Mouse (Mus musculus): Measurements from ENCODE around the gene Wdhd1. TPM values are rescaled to one million over a fixed set of nuclear protein-coding genes. Genes with fewer than 3 reads are reported as not detected.

The Wdhd1 gene
- total and polyA plus RNA-seq, 3 experiments, result 51.6 to 91.5 TPM; not detected in 1

DNA sequence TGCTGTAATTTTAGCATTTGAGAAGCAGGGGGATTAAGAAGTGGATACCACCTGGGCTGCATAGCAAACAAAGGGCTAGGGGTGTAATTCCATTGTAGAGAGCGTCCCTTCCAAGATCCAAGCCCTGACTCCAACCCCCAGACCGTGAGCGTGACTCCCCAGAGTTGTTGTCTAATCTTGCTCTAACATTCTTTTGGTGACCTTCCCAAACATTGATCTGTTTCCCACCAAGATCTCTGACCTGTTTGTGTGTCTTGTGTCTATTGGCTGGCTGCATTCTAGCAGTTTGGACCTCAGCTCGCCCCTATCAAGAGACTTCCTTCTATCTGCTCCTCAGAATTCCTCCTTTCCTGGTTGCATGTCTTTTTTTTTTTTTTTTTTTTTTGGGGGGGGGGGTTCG is 10.4 kb upstream of the Wdhd1 start:
- H3K9me3 ChIP-seq (replicated peaks; ENCODE audit: insufficient read depth, low read length), result no peaks in the 10 kb centered on the region
- TF ChIP-seq MAZ (IDR thresholded peaks at IDR 0.05; ENCODE audit: low read depth, low read length) (no peak), TCF12 (IDR thresholded peaks at IDR 0.05; ENCODE audit: low read depth, low read length) (no peak), ZMIZ1 (IDR thresholded peaks at IDR 0.05; ENCODE audit: low read depth, low read length) (no peak), POLR2A (IDR thresholded peaks at IDR 0.05; ENCODE audit: control insufficient read depth in 1 of 2, insufficient read depth in 1 of 2, low read depth in 1 of 2, low read length in 2 of 2, poor library complexity in 1 of 2) (no peak), MAFK (IDR thresholded peaks at IDR 0.05; ENCODE audit: borderline replicate concordance, low read depth, low read length) (no peak), JUND (IDR thresholded peaks at IDR 0.05; ENCODE audit: low read depth, low read length) (no peak), CTCF (IDR thresholded peaks at IDR 0.05 in 2 of 3, conservative IDR thresholded peaks at IDR 0.05 in 1 of 3; ENCODE audit: control insufficient read depth in 1 of 3, insufficient read depth in 1 of 3, low read depth in 2 of 3, low read length in 3 of 3, poor library complexity in 1 of 3, severe bottlenecking in 1 of 3) (no peak), HCFC1 (IDR thresholded peaks at IDR 0.05; ENCODE audit: low read depth, low read length) (no peak), POLR2AphosphoS5 (IDR thresholded peaks at IDR 0.05; ENCODE audit: borderline replicate concordance, low read depth, low read length) (no peak), TBP (IDR thresholded peaks at IDR 0.05; ENCODE audit: low read depth, low read length) (no peak), TAL1 (IDR thresholded peaks at IDR 0.05; ENCODE audit: low read length) (no peak), RCOR1 (IDR thresholded peaks at IDR 0.05; ENCODE audit: low read depth, low read length) (no peak)
- H3K4me3 ChIP-seq (ENCODE audit: control insufficient read depth in 1 of 2, insufficient read depth in 1 of 2, low read depth in 2 of 2, low read length in 2 of 2), result no peak overlapping the region
- H3K36me3 ChIP-seq (ENCODE audit: control insufficient read depth in 1 of 2, insufficient read depth in 2 of 2, low read length in 2 of 2), result peaks cover 4 to 33% of the 10 kb centered on the region in 2 experiments; a peak in 3 of 4 replicates
- no peaks in the 10 kb centered on the region for H3K27me3 ChIP-seq (ENCODE audit: control insufficient read depth in 1 of 2, insufficient read depth in 2 of 2, low read length in 2 of 2)
- no peak overlapping the region for H3K9ac ChIP-seq (ENCODE audit: control insufficient read depth, low read depth, low read length, poor library complexity, severe bottlenecking)
- no peak overlapping the region for H3K27ac ChIP-seq (ENCODE audit: control insufficient read depth, low read depth, low read length)
- H3K79me2 ChIP-seq (ENCODE audit: control insufficient read depth, insufficient read depth, low read length, poor library complexity), result peaks cover 26% of the 10 kb centered on the region
- peaks cover 10 to 22% of the 10 kb centered on the region in 2 experiments for H3K4me1 ChIP-seq (ENCODE audit: control insufficient read depth in 1 of 2, insufficient read depth in 2 of 2, low read length in 2 of 2)
- no peak for DNase-seq (ENCODE audit: low read depth, low spot score)

DNA sequence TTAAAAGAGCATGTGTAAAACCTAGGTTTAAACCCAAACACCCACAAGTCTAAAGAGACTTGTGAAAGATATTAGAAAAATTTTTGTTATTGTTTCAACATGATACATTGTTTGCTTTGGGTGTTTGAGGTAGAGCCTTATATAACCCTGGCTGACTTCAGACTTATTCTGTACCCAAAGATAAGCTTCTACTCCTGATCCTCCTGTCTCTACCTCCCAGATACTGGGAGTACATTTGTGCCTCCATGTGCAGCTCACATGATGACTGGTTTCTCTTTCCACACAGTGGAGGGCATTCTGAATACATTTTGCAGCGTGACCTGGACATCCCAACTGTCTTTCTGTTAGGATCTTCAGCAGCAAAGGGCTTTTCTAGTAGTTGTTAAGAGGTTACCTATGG is 9.6 kb upstream of the Wdhd1 start:
- H3K4me1 ChIP-seq (ENCODE audit: control insufficient read depth in 1 of 2, insufficient read depth in 2 of 2, low read length in 2 of 2), result peaks cover 10 to 22% of the 10 kb centered on the region in 2 experiments
- no peaks in the 10 kb centered on the region for H3K27me3 ChIP-seq (ENCODE audit: control insufficient read depth in 1 of 2, insufficient read depth in 2 of 2, low read length in 2 of 2)
- DNase-seq (ENCODE audit: low read depth, low spot score), result peak; percentile 21
- no peak overlapping the region for H3K4me3 ChIP-seq (ENCODE audit: control insufficient read depth in 1 of 2, insufficient read depth in 1 of 2, low read depth in 2 of 2, low read length in 2 of 2)
- no peak overlapping the region for H3K27ac ChIP-seq (ENCODE audit: control insufficient read depth, low read depth, low read length)
- H3K36me3 ChIP-seq (ENCODE audit: control insufficient read depth in 1 of 2, insufficient read depth in 2 of 2, low read length in 2 of 2), result peaks cover 4 to 35% of the 10 kb centered on the region in 2 experiments; a peak in 3 of 4 replicates
- TF ChIP-seq MAFK (IDR thresholded peaks at IDR 0.05; ENCODE audit: borderline replicate concordance, low read depth, low read length), result no peak
- TF ChIP-seq TAL1 (IDR thresholded peaks at IDR 0.05; ENCODE audit: low read length), result peak; percentile 20; the same call in 1 of the 2 replicates
- peak; percentile 28; the same call in 1 of the 2 replicates for TF ChIP-seq MXI1 (IDR thresholded peaks at IDR 0.05; ENCODE audit: low read depth, low read length)
- H3K79me2 ChIP-seq (ENCODE audit: control insufficient read depth, insufficient read depth, low read length, poor library complexity), result peaks cover 30% of the 10 kb centered on the region
- no peaks in the 10 kb centered on the region for H3K9me3 ChIP-seq (replicated peaks; ENCODE audit: insufficient read depth, low read length)
- no peak overlapping the region for H3K9ac ChIP-seq (ENCODE audit: control insufficient read depth, low read depth, low read length, poor library complexity, severe bottlenecking)

DNA sequence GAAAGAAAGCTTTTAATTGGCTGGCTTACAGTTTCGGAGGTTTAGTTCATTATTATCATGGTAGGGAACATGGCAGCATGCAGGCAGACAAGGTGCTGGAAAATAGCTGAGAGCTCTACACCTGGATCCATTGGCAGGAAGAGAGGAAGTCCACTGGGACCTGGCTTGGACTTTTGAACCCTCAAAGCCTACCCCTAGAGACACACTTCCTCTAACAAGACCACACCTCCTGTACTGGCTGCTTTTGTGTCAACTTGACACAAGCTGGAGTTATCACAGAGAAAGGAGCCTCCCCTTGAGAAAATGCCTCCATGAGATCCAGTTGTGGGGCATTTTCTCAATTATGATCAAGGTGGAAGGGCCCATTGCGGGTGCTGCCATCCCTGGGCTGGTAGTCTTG is 8.6 kb upstream of the Wdhd1 start:
- Histone ChIP-seq H3K4me1 (ENCODE audit: control insufficient read depth in 1 of 2, insufficient read depth in 2 of 2, low read length in 2 of 2) (peaks cover 10 to 22% of the 10 kb centered on the region in 2 experiments), H3K4me3 (ENCODE audit: control insufficient read depth in 1 of 2, insufficient read depth in 1 of 2, low read depth in 2 of 2, low read length in 2 of 2) (no peak overlapping the region), H3K27me3 (ENCODE audit: control insufficient read depth in 1 of 2, insufficient read depth in 2 of 2, low read length in 2 of 2) (no peaks in the 10 kb centered on the region), H3K27ac (ENCODE audit: control insufficient read depth, low read depth, low read length) (no peak overlapping the region), H3K9ac (ENCODE audit: control insufficient read depth, low read depth, low read length, poor library complexity, severe bottlenecking) (no peak overlapping the region), H3K9me3 (replicated peaks; ENCODE audit: insufficient read depth, low read length) (no peaks in the 10 kb centered on the region), H3K79me2 (ENCODE audit: control insufficient read depth, insufficient read depth, low read length, poor library complexity) (peaks cover 34% of the 10 kb centered on the region), H3K36me3 (ENCODE audit: control insufficient read depth in 1 of 2, insufficient read depth in 2 of 2, low read length in 2 of 2) (peaks cover 4 to 36% of the 10 kb centered on the region in 2 experiments; a peak in 3 of 4 replicates)
- DNase-seq (ENCODE audit: low read depth, low spot score), result peak; percentile 72
- TF ChIP-seq NELFE (IDR thresholded peaks at IDR 0.05; ENCODE audit: low read depth, low read length) (no peak), BHLHE40 (IDR thresholded peaks at IDR 0.05; ENCODE audit: borderline replicate concordance, low read depth, low read length) (no peak), HCFC1 (IDR thresholded peaks at IDR 0.05; ENCODE audit: low read depth, low read length) (no peak), RCOR1 (IDR thresholded peaks at IDR 0.05; ENCODE audit: low read depth, low read length) (no peak), USF1 (IDR thresholded peaks at IDR 0.05; ENCODE audit: low read depth, low read length) (no peak)
